Mouse (Mus musculus) CH12.LX (cell line): Measurements from ENCODE around the gene Tbc1d22a. TPM values are rescaled to one million over a fixed set of nuclear protein-coding genes. Genes with fewer than 3 reads are reported as not detected.
A peak's percentile ranks its signal among the peaks of the same experiment; 100 is the strongest.

ENCODE experiments used
- DNase-seq: peaks from one replicate; pipeline ENCODE4 v3.0.0-alpha.2; 2013; ENCODE audit errors: extremely low read depth
- H3K27ac ChIP-seq: 2 replicates; pipeline ENCODE4 v1.5.1; 2012; ENCODE audit warnings: low read depth, mild to moderate bottlenecking, control low read depth, moderate library complexity; ENCODE audit not compliant: insufficient read depth
- H3K27me3 ChIP-seq: replicated peaks from 2 replicates; pipeline ENCODE3; 2012; ENCODE audit warnings: inconsistent platforms
- H3K36me3 ChIP-seq, 2 experiments: replicated peaks in 1 of 2; 2 replicates each; pipeline versions ENCODE3 to v1.6.1; 2012; ENCODE audit warnings: inconsistent platforms in 1 of 2, low read length in 1 of 2, mild to moderate bottlenecking in 1 of 2, mixed read lengths in 1 of 2, moderate library complexity in 1 of 2; ENCODE audit not compliant: control insufficient read depth in 1 of 2, insufficient read depth in 1 of 2
- H3K4me1 ChIP-seq, 2 experiments: 2 replicates each; pipeline ENCODE4 v1.6.1; 2012; ENCODE audit warnings: inconsistent platforms in 1 of 2, moderate library complexity in 1 of 2; ENCODE audit not compliant: insufficient read depth in 2 of 2, control insufficient read depth in 1 of 2
- H3K4me2 ChIP-seq: 2 replicates; pipeline ENCODE4 v1.6.1; 2012; ENCODE audit warnings: low read depth, mild to moderate bottlenecking, control low read depth; ENCODE audit not compliant: poor library complexity, insufficient read depth, severe bottlenecking
- H3K4me3 ChIP-seq, 3 experiments: fragments of 150-350 bp in 1 of 3; sonication (generic) in 1 of 3; replicated peaks in 1 of 3; 2 replicates each; pipeline versions ENCODE3 to v1.5.1; 2011 to 2012; ENCODE audit warnings: low read depth in 2 of 3, low read length in 2 of 3, mild to moderate bottlenecking in 2 of 3, moderate library complexity in 2 of 3, control low read depth in 1 of 3, improper control_type of control experiment in 1 of 3, inconsistent platforms in 1 of 3, mixed read lengths in 1 of 3; ENCODE audit not compliant: poor library complexity in 1 of 3
- H3K79me2 ChIP-seq: replicated peaks from 2 replicates; pipeline ENCODE4 v1.6.1; 2012; ENCODE audit warnings: mild to moderate bottlenecking, moderate library complexity; ENCODE audit not compliant: control insufficient read depth, poor library complexity, insufficient read depth, severe bottlenecking; ENCODE audit errors: extremely low read depth
- H3K9ac ChIP-seq: 2 replicates; pipeline ENCODE4 v1.6.1; 2012; ENCODE audit warnings: low read depth, mild to moderate bottlenecking, control low read depth, moderate library complexity; ENCODE audit not compliant: insufficient read depth
- H3K9me3 ChIP-seq: replicated peaks from 2 replicates; pipeline ENCODE3; 2012; ENCODE audit warnings: low read length, inconsistent platforms, mixed read lengths
- BHLHE40 ChIP-seq: IDR thresholded peaks from 2 replicates; pipeline ENCODE4 v1.6.1; 2011; ENCODE audit warnings: mild to moderate bottlenecking, low read depth, low read length, improper control_type of control experiment
- CHD1 ChIP-seq: IDR thresholded peaks from 2 replicates; pipeline ENCODE4 v1.6.1; 2012; ENCODE audit warnings: low read depth, low read length, improper control_type of control experiment, inconsistent platforms
- CHD2 ChIP-seq: IDR thresholded peaks from 2 replicates; pipeline ENCODE4 v1.6.1; 2011; ENCODE audit warnings: low read length, improper control_type of control experiment
- CTCF ChIP-seq, 2 experiments: IDR thresholded peaks in 1 of 2; conservative IDR thresholded peaks in 1 of 2; 2 replicates each; pipeline ENCODE4 v1.5.1; 2011 to 2012; ENCODE audit warnings: low read depth in 2 of 2, low read length in 2 of 2, improper control_type of control experiment in 1 of 2, inconsistent platforms in 1 of 2, mild to moderate bottlenecking in 1 of 2, moderate library complexity in 1 of 2
- E2F4 ChIP-seq: IDR thresholded peaks from 2 replicates; pipeline ENCODE4 v1.6.1; 2011; ENCODE audit warnings: low read depth, low read length, improper control_type of control experiment; ENCODE audit not compliant: insufficient replicate concordance
- ELF1 ChIP-seq: IDR thresholded peaks from 2 replicates; pipeline ENCODE4 v1.6.1; 2014; ENCODE audit warnings: low read depth, mild to moderate bottlenecking, inconsistent platforms, low read length, improper control_type of control experiment
- EP300 ChIP-seq: IDR thresholded peaks from 2 replicates; pipeline ENCODE4 v1.6.1; 2011; ENCODE audit warnings: low read length, improper control_type of control experiment
- GABPA ChIP-seq: IDR thresholded peaks from 2 replicates; pipeline ENCODE4 v1.6.1; 2012; ENCODE audit warnings: low read depth, low read length, improper control_type of control experiment, inconsistent platforms; ENCODE audit not compliant: insufficient replicate concordance
- HCFC1 ChIP-seq: IDR thresholded peaks from 2 replicates; pipeline ENCODE4 v1.6.1; 2012; ENCODE audit warnings: low read depth, mild to moderate bottlenecking, inconsistent platforms, low read length, improper control_type of control experiment
- IRF4 ChIP-seq: IDR thresholded peaks from 2 replicates; pipeline ENCODE4 v1.6.1; 2014; ENCODE audit warnings: low read depth, mild to moderate bottlenecking, inconsistent platforms, low read length, improper control_type of control experiment
- JUN ChIP-seq: IDR thresholded peaks from 2 replicates; pipeline ENCODE4 v1.6.1; 2011; ENCODE audit warnings: low read depth, mild to moderate bottlenecking, low read length, improper control_type of control experiment, moderate library complexity; ENCODE audit not compliant: insufficient read depth
- JUND ChIP-seq: conservative IDR thresholded peaks from 2 replicates; pipeline ENCODE4 v1.6.1; 2011; ENCODE audit warnings: low read depth, low read length, improper control_type of control experiment
- KAT2A ChIP-seq: IDR thresholded peaks from 2 replicates; pipeline ENCODE4 v1.6.1; 2012; ENCODE audit warnings: low read length, improper control_type of control experiment, inconsistent platforms; ENCODE audit not compliant: insufficient replicate concordance
- MAFK ChIP-seq: IDR thresholded peaks from 2 replicates; pipeline ENCODE4 v1.6.1; 2011; ENCODE audit warnings: low read length, improper control_type of control experiment; ENCODE audit not compliant: insufficient replicate concordance
- MAX ChIP-seq: IDR thresholded peaks from 2 replicates; pipeline ENCODE4 v1.6.1; 2011; ENCODE audit warnings: low read length, improper control_type of control experiment
- MAZ ChIP-seq: IDR thresholded peaks from 2 replicates; pipeline ENCODE4 v1.6.1; 2012; ENCODE audit warnings: low read depth, mild to moderate bottlenecking, inconsistent platforms, low read length, improper control_type of control experiment, moderate library complexity
- MEF2A ChIP-seq: IDR thresholded peaks from 2 replicates; pipeline ENCODE4 v1.6.1; 2014; ENCODE audit warnings: low read depth, mild to moderate bottlenecking, inconsistent platforms, low read length, improper control_type of control experiment, borderline replicate concordance
- MYC ChIP-seq: IDR thresholded peaks from 2 replicates; pipeline ENCODE4 v1.6.1; 2011; ENCODE audit warnings: low read depth, mild to moderate bottlenecking, improper control_type of control experiment, low read length
- NELFE ChIP-seq: IDR thresholded peaks from 2 replicates; pipeline ENCODE4 v1.6.1; 2011; ENCODE audit warnings: low read depth, low read length, improper control_type of control experiment
- NRF1 ChIP-seq: IDR thresholded peaks from 2 replicates; pipeline ENCODE4 v1.6.1; 2014; ENCODE audit warnings: low read depth, mild to moderate bottlenecking, inconsistent platforms, low read length, improper control_type of control experiment, moderate library complexity
- PAX5 ChIP-seq: IDR thresholded peaks from 2 replicates; pipeline ENCODE4 v1.6.1; 2012; ENCODE audit warnings: low read length, inconsistent platforms, mixed read lengths
- POLR2A ChIP-seq: IDR thresholded peaks from 2 replicates; pipeline ENCODE4 v1.6.1; 2011; ENCODE audit warnings: low read depth, mild to moderate bottlenecking, improper control_type of control experiment, low read length
- POLR2AphosphoS2 ChIP-seq: IDR thresholded peaks from 2 replicates; pipeline ENCODE4 v1.6.1; 2011; ENCODE audit warnings: low read depth, low read length, improper control_type of control experiment
- SIN3A ChIP-seq: IDR thresholded peaks from 2 replicates; pipeline ENCODE4 v1.6.1; 2012; ENCODE audit warnings: low read length, improper control_type of control experiment, inconsistent platforms
- SMC3 ChIP-seq: IDR thresholded peaks from 2 replicates; pipeline ENCODE4 v1.6.1; 2011; ENCODE audit warnings: low read depth, low read length, improper control_type of control experiment
- TBP ChIP-seq: conservative IDR thresholded peaks from 2 replicates; pipeline ENCODE4 v1.6.1; 2011; ENCODE audit warnings: low read depth, low read length, improper control_type of control experiment
- TCF12 ChIP-seq: IDR thresholded peaks from 2 replicates; pipeline ENCODE4 v1.6.1; 2014; ENCODE audit warnings: low read depth, mild to moderate bottlenecking, inconsistent platforms, low read length, improper control_type of control experiment
- USF1 ChIP-seq: IDR thresholded peaks from 2 replicates; pipeline ENCODE4 v1.6.1; 2014; ENCODE audit warnings: low read depth, mild to moderate bottlenecking, inconsistent platforms, low read length, improper control_type of control experiment
- ZC3H11A ChIP-seq: IDR thresholded peaks from 2 replicates; pipeline ENCODE4 v1.6.1; 2012; ENCODE audit warnings: low read depth, mild to moderate bottlenecking, inconsistent platforms, low read length, improper control_type of control experiment
- ZKSCAN1 ChIP-seq: IDR thresholded peaks from 2 replicates; pipeline ENCODE4 v1.6.1; 2012; ENCODE audit warnings: low read depth, inconsistent platforms, low read length, improper control_type of control experiment, borderline replicate concordance
- ZNF384 ChIP-seq: IDR thresholded peaks from 2 replicates; pipeline ENCODE4 v1.6.1; 2012; ENCODE audit warnings: low read depth, low read length, improper control_type of control experiment, inconsistent platforms
- dilution Hi-C: fragments of 300-500 bp; cut with MboI; formaldehyde crosslinking; loops from 2 replicates; pipeline ENCODE4 v1.14.3; 2020; ENCODE audit warnings: low sequenced_read_pairs; ENCODE audit not compliant: extremely low pct_unique_long_range_greater_than_20kb, extremely low pct_ligation_motif_present
- in situ Hi-C: fragments of 300-500 bp; cut with MboI; formaldehyde crosslinking; loops from 3 replicates; pipeline ENCODE4 v1.14.3; 2019; ENCODE audit warnings: low sequenced_read_pairs, low pct_ligation_motif_present, low pct_unique_long_range_greater_than_20kb, mixed read lengths
- polyA plus RNA-seq: library from polyadenylated mRNA; unstranded; fragments of >175 nt; gene quantifications from 2 replicates; pipeline ENCODE4 v1.2.1, GENCODE M21; 2012; ENCODE audit warnings: low read depth; ENCODE audit not compliant: insufficient read length
- total RNA-seq, 2 experiments: library from RNA; depleted of rRNA; stranded (reverse); fragments of 300-350 nt in 1 of 2; fragments of >200 nt in 1 of 2; gene quantifications; 2 replicates each; pipeline ENCODE4 v1.2.3; 2012 to 2014

Tbc1d22a gene
- total and polyA plus RNA-seq, 3 experiments: 17.6 to 20.2 (median 19.4) TPM

GRCm38 (mm10) chr15:86375262-86375661 lies 161.0 kb downstream of the Tbc1d22a start:
- H3K4me2 ChIP-seq: no peak overlapping the region; the same call in 1 of the 2 replicates
- H3K79me2 ChIP-seq: no peaks in the 10 kb centered on the region; the same call in 1 of the 2 replicates
- dilution Hi-C loops (no loop called here), in situ Hi-C loops (no loop called here)
- no peak overlapping the region; the same call in 1 of the 2 replicates for H3K27ac ChIP-seq
- peak overlapping the region in 1 of 3 experiments; percentile 20 for H3K4me3 ChIP-seq
- peaks cover 16 to 65% of the 10 kb centered on the region in 2 experiments for H3K4me1 ChIP-seq
- H3K27me3 ChIP-seq: no peaks in the 10 kb centered on the region
- no peaks in the 10 kb centered on the region for H3K9me3 ChIP-seq
- no peak for TF ChIP-seq TBP
- TF ChIP-seq SMC3: no peak
- TF ChIP-seq TCF12: no peak
- peak; percentile 57 for TF ChIP-seq IRF4
- no peak for DNase-seq
- peak overlapping the region; percentile 25; the same call in 1 of the 2 replicates for H3K9ac ChIP-seq
- H3K36me3 ChIP-seq: peaks cover 0 to 18% of the 10 kb centered on the region in 2 experiments

DNA sequence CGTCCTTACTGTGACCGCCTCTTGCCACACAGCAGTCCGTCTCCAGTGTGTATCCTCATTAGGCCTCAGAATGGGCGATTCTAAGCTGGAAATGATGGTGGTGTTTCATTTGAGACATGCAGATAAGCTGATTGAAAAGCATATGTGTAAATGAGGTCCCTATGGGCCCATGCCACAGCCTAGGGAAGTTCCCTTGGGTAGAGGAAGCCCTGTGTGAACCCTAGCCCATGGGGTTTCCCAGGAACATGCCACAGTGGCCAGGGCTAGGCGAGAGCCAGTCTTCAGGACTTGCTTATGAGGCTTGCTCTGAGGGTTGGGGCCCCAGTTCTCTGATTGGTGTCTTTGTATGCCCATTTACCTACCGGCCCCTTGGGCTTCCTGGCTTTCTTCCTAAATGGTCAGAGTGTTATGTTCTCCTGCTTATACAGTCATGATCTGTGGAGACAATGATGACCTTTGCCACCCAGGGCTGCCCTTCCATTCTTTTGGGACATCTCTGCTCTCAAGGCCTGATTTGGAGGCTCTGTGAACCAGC lies 161.7 kb downstream of the Tbc1d22a start:
- Histone ChIP-seq H3K4me2 (peak overlapping the region; percentile 64), H3K4me1 (peaks cover 16 to 65% of the 10 kb centered on the region in 2 experiments), H3K9me3 (no peaks in the 10 kb centered on the region), H3K36me3 (peaks cover 0 to 17% of the 10 kb centered on the region in 2 experiments), H3K27ac (peak overlapping the region; percentile 54; the same call in 1 of the 2 replicates), H3K9ac (0 out of 2 replicates have a peak overlapping the region, but pooled peaks have one; percentile 25), H3K79me2 (no peaks in the 10 kb centered on the region; the same call in 1 of the 2 replicates), H3K4me3 (no peak overlapping the region), H3K27me3 (no peaks in the 10 kb centered on the region)
- in situ Hi-C loops: no loop called here
- dilution Hi-C loops: no loop called here
- DNase-seq: peak; percentile 92
- TF ChIP-seq SMC3 (peak; percentile 23; the same call in 1 of the 2 replicates), MYC (0 out of 2 replicates have a peak, but pooled peaks have one; percentile 17), ELF1 (peak; percentile 51; the same call in 1 of the 2 replicates), KAT2A (0 out of 2 replicates have a peak, but pooled peaks have one; percentile 44), NELFE (no peak), MAZ (no peak), JUN (no peak), POLR2AphosphoS2 (no peak), GABPA (no peak), ZC3H11A (no peak), CHD1 (no peak), PAX5 (no peak), MAX (peak; percentile 55; the same call in 1 of the 2 replicates), POLR2A (peak; percentile 26; the same call in 1 of the 2 replicates), ZKSCAN1 (no peak), ZNF384 (no peak), E2F4 (no peak), MAFK (peak; percentile 60; the same call in 1 of the 2 replicates), TCF12 (peak; percentile 58; the same call in 1 of the 2 replicates), MEF2A (peak; percentile 75), HCFC1 (peak; percentile 17), CHD2 (0 out of 2 replicates have a peak, but pooled peaks have one; percentile 46), SIN3A (peak; percentile 61; the same call in 1 of the 2 replicates), NRF1 (no peak), EP300 (peak; percentile 71), BHLHE40 (peak; percentile 62), JUND (no peak), TBP (peak; percentile 88), USF1 (no peak), CTCF (conservative IDR thresholded peaks at IDR 0.05 in 1 of 2, IDR thresholded peaks at IDR 0.05 in 1 of 2; ENCODE audit: low read depth in 2 of 2, low read length in 2 of 2) (no peak), IRF4 (peak; percentile 89)
